ENCODE assay signal across 16 mouse cellular contexts in genomic region chr4:104269422-104270172, GRCm38 (mm10).
DNase-seq lines count a peak whose midpoint lies in the region; ATAC-seq and TF ChIP-seq lines count a peak whose summit lies in the region.
"Had no signal": no experiment of that assay in that cellular context is flagged by ENCODE, and none has a peak within 500 bp of the region (broad histone marks: within the 10 kb centered on the region; RNA-seq: fewer than 3 reads in every experiment).

No protein-coding gene starts in this region.

- H3K27ac ChIP-seq in forebrain, embryonic 16.5 days (ENCODE audit: low read length): peak overlapping the region; percentile 81
- peak overlapping the region; percentile 37; the same call in 1 of the 2 replicates for H3K27ac ChIP-seq in midbrain, embryonic 14.5 days (replicated peaks; ENCODE audit: low read depth, low read length)
- H3K27ac ChIP-seq: heart, embryonic 15.5 days; limb, embryonic 10.5 days; liver, embryonic 12.5 days; lung, embryonic 15.5 days had no signal

- TF ChIP-seq POLR2A in brain, embryonic 14.5 days (IDR thresholded peaks at IDR 0.05; ENCODE audit: borderline replicate concordance, extremely low read depth, insufficient read depth, insufficient read length, poor library complexity, severe bottlenecking): no peak

- peaks cover 9% of the 10 kb centered on the region for H3K4me1 ChIP-seq in forebrain, embryonic 16.5 days (replicated peaks; ENCODE audit: control insufficient read depth, insufficient read depth, low read length)
- no peaks in the 10 kb centered on the region; the same call in 1 of the 2 replicates for H3K4me1 ChIP-seq in midbrain, embryonic 14.5 days (ENCODE audit: control insufficient read depth, insufficient read depth, low read length)
- H3K4me1 ChIP-seq: heart, embryonic 15.5 days; limb, embryonic 10.5 days; liver, embryonic 12.5 days; lung, embryonic 15.5 days had no signal

- H3K36me3 ChIP-seq in forebrain, embryonic 16.5 days (ENCODE audit: control insufficient read depth, insufficient read depth): no peaks in the 10 kb centered on the region
- H3K36me3 ChIP-seq in midbrain, embryonic 14.5 days (ENCODE audit: control insufficient read depth, insufficient read depth, low read length): no peaks in the 10 kb centered on the region
- H3K36me3 ChIP-seq: heart, embryonic 15.5 days; limb, embryonic 10.5 days; liver, embryonic 12.5 days; lung, embryonic 15.5 days had no signal

- DNase-seq in layer of hippocampus, adult 18-20 months (ENCODE audit: low spot score in 2 of 2): peak; percentile 16 to 69
- no peak for DNase-seq in layer of hippocampus, postnatal 10 days (ENCODE audit: low spot score in 2 of 2)
- peak; percentile 93 for DNase-seq in brain, embryonic 14.5 days (ENCODE audit: low read depth)
- DNase-seq in midbrain, embryonic 14.5 days: peak; percentile 20
- no peak for DNase-seq in heart, adult 11 months
- DNase-seq in cerebellum, postnatal 10 days: no peak
- DNase-seq: B cell, adult 2 months; cerebellum, adult 9-10 months; heart, adult 18-20 months; thymus, postnatal 25 days had no signal

- no peak overlapping the region for H3K4me3 ChIP-seq in forebrain, embryonic 16.5 days (replicated peaks; ENCODE audit: low read length)
- H3K4me3 ChIP-seq in midbrain, embryonic 14.5 days (replicated peaks; ENCODE audit: low read depth, low read length): no peak overlapping the region
- H3K4me3 ChIP-seq: heart, embryonic 15.5 days; limb, embryonic 10.5 days; liver, embryonic 12.5 days; lung, embryonic 15.5 days; myocyte had no signal

- no peak for TF ChIP-seq CTCF in brain, embryonic 14.5 days (IDR thresholded peaks at IDR 0.05; ENCODE audit: borderline replicate concordance, extremely low read depth, insufficient read depth, insufficient read length)

- H3K9ac ChIP-seq in forebrain, embryonic 16.5 days (replicated peaks; ENCODE audit: low read depth, low read length): no peak overlapping the region
- H3K9ac ChIP-seq in midbrain, embryonic 14.5 days (replicated peaks; ENCODE audit: low read length): no peak overlapping the region
- H3K9ac ChIP-seq: heart, embryonic 15.5 days; liver, embryonic 12.5 days; lung, embryonic 15.5 days had no signal

- WGBS in forebrain, embryonic 16.5 days: 11% methylated on average over 6 of the region's 6 CpGs
- WGBS in midbrain, embryonic 14.5 days: 66% methylated on average over 6 of the region's 6 CpGs

- H3K9me3 ChIP-seq in forebrain, embryonic 16.5 days (ENCODE audit: control insufficient read depth, low read length): no peaks in the 10 kb centered on the region
- H3K9me3 ChIP-seq in midbrain, embryonic 14.5 days (ENCODE audit: control insufficient read depth, low read length): no peaks in the 10 kb centered on the region
- H3K9me3 ChIP-seq: heart, embryonic 15.5 days; limb, embryonic 10.5 days; liver, embryonic 12.5 days; lung, embryonic 15.5 days had no signal

- peak; percentile 91 for ATAC-seq in forebrain, embryonic 16.5 days
- no peak for ATAC-seq in midbrain, embryonic 14.5 days (ENCODE audit: low FRiP score, low TSS enrichment)
- ATAC-seq: liver, embryonic 12.5 days had no signal

- peak overlapping the region; percentile 7; the same call in 1 of the 2 replicates for H3K4me2 ChIP-seq in forebrain, embryonic 16.5 days (ENCODE audit: low read length)
- H3K4me2 ChIP-seq in midbrain, embryonic 14.5 days (ENCODE audit: low read length): no peak overlapping the region
- H3K4me2 ChIP-seq: heart, embryonic 15.5 days; liver, embryonic 12.5 days; lung, embryonic 15.5 days had no signal

- H3K27me3 ChIP-seq in forebrain, embryonic 16.5 days (replicated peaks; ENCODE audit: control insufficient read depth, insufficient read depth, low read length): no peaks in the 10 kb centered on the region
- H3K27me3 ChIP-seq in midbrain, embryonic 14.5 days (ENCODE audit: control insufficient read depth, insufficient read depth, low read length): no peaks in the 10 kb centered on the region
- H3K27me3 ChIP-seq: heart, embryonic 15.5 days; liver, embryonic 12.5 days; lung, embryonic 15.5 days had no signal

Comparison
In these comparisons a context has a peak if more than half of its experiments do, and no peak if none do; other contexts are left out.
1. DNase-seq: peak in layer of hippocampus, adult 18-20 months (2 of 2), brain, embryonic 14.5 days (single experiment) and midbrain, embryonic 14.5 days (single experiment); none in layer of hippocampus, postnatal 10 days (0 of 2), heart, adult 11 months (single experiment) and cerebellum, postnatal 10 days (0 of 2).